Mouse (Mus musculus): ENCODE data around the gene Tgm2. TPM values are rescaled to one million over a fixed set of nuclear protein-coding genes. Genes with fewer than 3 reads are reported as not detected.

The Tgm2 gene
- polyA plus RNA-seq (2015; fragmentation: Nextera tagmentation; extraction: Ambion mirVana), result 218 and 237 TPM in 2 replicates

DNA sequence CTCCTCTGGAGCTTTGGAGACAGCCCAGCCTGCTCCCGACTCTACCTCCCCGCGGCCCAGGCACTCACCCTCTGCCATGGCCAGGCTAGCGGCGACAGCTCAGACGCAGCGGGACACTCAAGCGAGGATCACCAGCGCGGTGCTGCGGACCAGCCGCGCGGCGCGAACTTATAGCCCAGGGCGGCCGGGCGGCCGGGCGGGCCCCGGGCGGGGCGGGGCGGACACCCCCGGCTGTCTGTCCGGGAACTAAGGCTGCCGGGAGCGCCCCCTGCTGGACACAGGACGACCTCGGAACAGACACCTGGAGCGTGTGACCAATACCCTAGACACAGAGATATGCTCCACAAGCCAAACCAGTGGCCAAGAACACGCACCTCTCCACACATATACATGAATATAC is at the start of gene Tgm2:
Tgm2 (minus strand) TSS at position 214 of the 400 bp plus-strand sequence.
- WGBS, result 1% methylated on average over 33 of the region's 33 CpGs
- Histone ChIP-seq H3K4me2 (peak within 1 kb of the TSS; percentile 77), H3K4me1 (peaks cover 52% of the 10 kb centered on the region), H3K9ac (peak within 1 kb of the TSS; percentile 95), H3K27ac (replicated peaks) (peak within 1 kb of the TSS; percentile 99), H3K4me3 (peak within 1 kb of the TSS; percentile 74), H3K27me3 (replicated peaks) (no peaks in the 10 kb centered on the region), H3K36me3 (peaks cover 16% of the 10 kb centered on the region), H3K9me3 (peaks cover 6% of the 10 kb centered on the region)
- ATAC-seq (ENCODE audit: extremely low read depth, insufficient number of reproducible peaks, low FRiP score, low TSS enrichment), result peak; percentile 67

DNA sequence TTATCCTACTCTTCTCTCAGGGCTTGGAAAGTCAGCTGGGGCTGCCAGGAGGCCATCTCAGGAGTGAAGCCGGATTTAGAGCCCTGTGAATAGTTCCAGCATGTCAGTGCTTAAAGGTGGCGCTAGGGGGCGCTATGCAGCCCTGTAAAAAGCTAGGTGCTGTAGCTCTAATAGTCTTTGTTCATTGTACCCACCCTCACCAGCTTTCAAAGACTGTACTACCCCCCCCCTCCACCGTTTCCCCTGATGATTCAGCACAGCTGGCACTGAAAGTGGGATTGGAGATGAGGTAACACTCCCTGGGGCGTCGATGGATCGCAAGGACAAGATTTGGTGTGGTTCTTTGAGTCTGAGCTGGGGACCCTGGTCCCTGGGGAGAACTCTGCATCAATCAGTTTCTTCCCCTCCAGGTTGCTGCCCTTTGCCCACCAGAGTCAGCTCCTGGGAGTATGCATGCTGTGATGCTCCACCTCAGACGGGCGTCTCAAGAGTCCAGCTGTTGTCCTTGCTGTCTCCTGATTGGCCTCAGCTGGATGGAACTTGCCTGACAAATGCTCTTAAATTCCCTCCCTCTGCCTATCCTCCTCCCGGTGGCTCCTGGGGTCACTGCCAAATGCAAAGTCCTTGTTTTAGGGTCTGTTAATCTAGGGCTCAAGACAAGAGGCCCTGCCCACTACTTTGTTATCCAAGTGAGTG is 48.9 kb upstream of the Tgm2 start:
- Histone ChIP-seq H3K27me3 (replicated peaks) (0 out of 2 replicates have a peak, but pooled peaks cover 3% of the 10 kb centered on the region), H3K4me1 (peaks cover 12% of the 10 kb centered on the region), H3K4me2 (no peak overlapping the region), H3K36me3 (no peaks in the 10 kb centered on the region), H3K9ac (no peak overlapping the region), H3K9me3 (no peaks in the 10 kb centered on the region), H3K4me3 (no peak overlapping the region), H3K27ac (replicated peaks) (no peak overlapping the region)
- 25% methylated on average over 10 of the region's 10 CpGs for WGBS
- ATAC-seq (ENCODE audit: extremely low read depth, insufficient number of reproducible peaks, low FRiP score, low TSS enrichment), result no peak

DNA sequence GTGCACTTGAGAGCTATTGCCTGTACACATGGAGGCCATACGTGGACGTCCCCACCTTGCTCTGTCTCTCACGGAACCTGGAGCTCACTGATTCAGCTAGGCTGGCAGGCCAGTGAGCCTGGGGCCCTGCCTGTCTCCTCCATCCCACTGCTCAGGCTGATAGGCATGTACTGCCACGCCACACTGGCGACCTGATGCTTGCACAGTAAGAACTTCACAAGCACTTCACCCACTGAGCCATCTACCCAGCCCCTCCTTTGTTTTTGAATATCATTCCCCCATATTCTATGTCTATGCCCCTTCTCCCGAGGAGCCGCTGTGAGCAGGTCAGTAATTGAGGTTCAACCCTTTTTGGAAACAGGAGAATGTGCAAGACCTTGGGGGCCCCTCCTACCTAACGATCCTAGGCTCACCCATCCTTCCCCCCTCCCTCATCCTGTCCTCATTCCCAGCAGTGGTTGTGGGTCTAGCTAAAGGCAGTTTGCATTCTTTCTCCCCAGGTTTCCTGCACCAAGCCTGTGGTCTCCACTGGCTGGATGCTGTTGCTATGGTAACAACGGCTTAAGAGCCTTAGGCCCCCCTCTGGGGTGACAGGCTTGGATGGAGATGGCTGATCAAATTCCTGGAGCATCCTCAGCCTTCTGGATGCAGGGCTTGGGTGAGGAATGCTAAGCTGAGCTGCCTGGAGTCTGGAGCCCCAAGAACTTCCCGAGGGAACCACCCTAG is 47.5 kb upstream of the Tgm2 start:
- Histone ChIP-seq H3K27me3 (replicated peaks) (0 out of 2 replicates have a peak, but pooled peaks cover 3% of the 10 kb centered on the region), H3K4me1 (peaks cover 12% of the 10 kb centered on the region), H3K36me3 (no peaks in the 10 kb centered on the region), H3K4me3 (no peak overlapping the region), H3K9me3 (no peaks in the 10 kb centered on the region), H3K9ac (no peak overlapping the region), H3K4me2 (no peak overlapping the region), H3K27ac (replicated peaks) (no peak overlapping the region)
- WGBS, result 53% methylated on average over 10 of the region's 10 CpGs
- no peak for ATAC-seq (ENCODE audit: extremely low read depth, insufficient number of reproducible peaks, low FRiP score, low TSS enrichment)

DNA sequence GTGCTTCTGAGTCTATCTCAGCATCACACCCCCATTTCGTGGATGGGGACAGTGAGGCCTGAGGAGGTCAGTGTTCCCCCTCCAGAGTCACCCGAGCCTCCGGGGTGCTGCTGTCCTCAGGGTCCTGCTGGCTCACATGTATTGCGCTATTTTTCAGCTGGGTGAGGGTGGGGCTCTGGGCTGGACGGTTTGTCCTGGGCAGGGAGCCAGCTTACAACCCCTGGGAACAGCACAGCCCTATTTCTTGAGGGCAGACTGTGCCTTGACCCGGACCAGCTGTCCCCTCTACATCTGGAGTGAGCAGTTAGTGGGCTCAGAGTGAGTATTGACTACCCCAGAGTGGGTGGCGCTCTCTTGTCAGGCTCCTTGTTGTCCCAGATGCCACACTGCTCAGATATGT is 44.9 kb upstream of the Tgm2 start:
- Histone ChIP-seq H3K4me1 (peaks cover 12% of the 10 kb centered on the region), H3K27ac (replicated peaks) (no peak overlapping the region), H3K36me3 (no peaks in the 10 kb centered on the region), H3K4me3 (no peak overlapping the region), H3K9ac (0 out of 2 replicates have a peak overlapping the region, but pooled peaks have one; percentile 33), H3K9me3 (no peaks in the 10 kb centered on the region), H3K27me3 (replicated peaks) (0 out of 2 replicates have a peak, but pooled peaks cover 3% of the 10 kb centered on the region), H3K4me2 (no peak overlapping the region)
- no peak for ATAC-seq (ENCODE audit: extremely low read depth, insufficient number of reproducible peaks, low FRiP score, low TSS enrichment)
- WGBS, result 38% methylated on average over 7 of the region's 7 CpGs

DNA sequence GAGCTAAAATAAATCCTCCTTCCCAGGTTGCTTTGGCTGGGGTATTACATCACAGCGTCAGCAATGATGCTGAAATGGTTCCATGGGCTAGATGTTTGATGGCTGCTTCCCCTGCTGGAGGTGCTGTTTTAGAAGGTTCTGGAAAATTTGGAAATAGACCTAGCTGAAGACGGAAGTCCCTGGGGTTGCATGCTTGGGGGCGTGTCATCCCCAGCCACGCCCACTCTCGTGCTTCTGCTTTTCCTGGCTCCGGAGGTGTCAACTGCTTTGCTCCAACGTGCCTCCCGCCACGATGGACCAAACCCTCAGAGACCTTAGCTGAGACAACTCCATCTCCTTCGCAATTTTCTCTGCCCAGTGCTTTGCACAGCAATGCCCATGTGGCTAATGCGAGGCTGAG is 43.2 kb upstream of the Tgm2 start:
- H3K9ac ChIP-seq, result no peak overlapping the region
- no peaks in the 10 kb centered on the region for H3K36me3 ChIP-seq
- no peak overlapping the region for H3K4me3 ChIP-seq
- no peaks in the 10 kb centered on the region for H3K9me3 ChIP-seq
- no peak overlapping the region for H3K4me2 ChIP-seq
- WGBS, result 63% methylated on average over 11 of the region's 11 CpGs
- H3K27me3 ChIP-seq (replicated peaks), result 0 out of 2 replicates have a peak, but pooled peaks cover 3% of the 10 kb centered on the region
- peaks cover 8% of the 10 kb centered on the region for H3K4me1 ChIP-seq
- ATAC-seq (ENCODE audit: extremely low read depth, insufficient number of reproducible peaks, low FRiP score, low TSS enrichment), result no peak
- H3K27ac ChIP-seq (replicated peaks), result no peak overlapping the region

GRCm38 (mm10) chr2:158186206-158186871 is 40.1 kb upstream of the Tgm2 start:
- Histone ChIP-seq H3K9me3 (no peaks in the 10 kb centered on the region), H3K4me2 (no peak overlapping the region), H3K27me3 (replicated peaks) (0 out of 2 replicates have a peak, but pooled peaks cover 3% of the 10 kb centered on the region), H3K9ac (no peak overlapping the region), H3K27ac (replicated peaks) (no peak overlapping the region), H3K4me1 (peaks cover 7% of the 10 kb centered on the region), H3K36me3 (no peaks in the 10 kb centered on the region), H3K4me3 (no peak overlapping the region)
- 77% methylated on average over 11 of the region's 11 CpGs for WGBS
- no peak for ATAC-seq (ENCODE audit: extremely low read depth, insufficient number of reproducible peaks, low FRiP score, low TSS enrichment)

DNA sequence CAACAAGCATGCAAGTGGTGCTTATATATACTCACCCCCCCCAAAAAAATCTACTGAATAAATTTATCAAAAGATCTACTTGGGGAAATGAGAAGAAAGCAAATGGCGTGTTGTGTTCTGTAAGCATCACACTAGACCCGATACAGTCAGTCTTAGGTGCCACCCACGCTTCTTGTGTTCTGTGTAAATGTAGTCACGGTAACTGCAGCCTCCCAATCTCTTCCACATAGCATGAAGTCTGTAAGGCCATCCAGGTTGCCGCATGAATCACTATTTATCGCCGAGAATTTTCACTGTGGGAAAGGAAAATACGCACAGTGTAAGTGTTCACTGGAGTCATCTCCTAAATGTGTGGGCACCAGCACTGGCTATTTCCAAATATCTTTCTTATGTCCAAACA is 37.0 kb upstream of the Tgm2 start:
- no peaks in the 10 kb centered on the region for H3K9me3 ChIP-seq
- ATAC-seq (ENCODE audit: extremely low read depth, insufficient number of reproducible peaks, low FRiP score, low TSS enrichment), result no peak
- peaks cover 19% of the 10 kb centered on the region for H3K4me1 ChIP-seq
- H3K27me3 ChIP-seq (replicated peaks), result no peaks in the 10 kb centered on the region
- H3K4me2 ChIP-seq, result no peak overlapping the region
- H3K36me3 ChIP-seq, result no peaks in the 10 kb centered on the region
- no peak overlapping the region for H3K9ac ChIP-seq
- 82% methylated on average over 8 of the region's 8 CpGs for WGBS
- no peak overlapping the region for H3K27ac ChIP-seq (replicated peaks)
- H3K4me3 ChIP-seq, result no peak overlapping the region

DNA sequence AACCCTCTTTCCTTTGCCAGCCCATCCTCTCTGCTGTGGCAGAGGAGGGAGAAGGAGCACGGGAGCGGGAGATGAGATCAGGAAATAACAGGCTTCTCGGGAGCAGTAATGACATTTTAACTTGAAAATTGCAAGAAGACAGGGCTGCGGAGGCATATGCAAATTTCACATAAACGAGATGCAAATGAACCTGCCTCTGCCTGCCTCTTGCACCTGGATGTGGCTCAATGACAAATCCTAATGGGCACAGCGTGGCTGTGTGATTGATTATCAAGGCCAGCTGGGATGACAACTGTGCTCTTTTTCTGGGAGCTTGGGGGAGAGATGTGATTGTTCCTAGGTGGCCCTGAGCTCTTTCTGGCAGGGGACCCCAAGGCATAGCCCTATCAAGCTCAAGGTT is 35.7 kb upstream of the Tgm2 start:
- no peak overlapping the region for H3K4me3 ChIP-seq
- no peaks in the 10 kb centered on the region for H3K36me3 ChIP-seq
- no peaks in the 10 kb centered on the region for H3K27me3 ChIP-seq (replicated peaks)
- no peak for ATAC-seq (ENCODE audit: extremely low read depth, insufficient number of reproducible peaks, low FRiP score, low TSS enrichment)
- 53% methylated on average over 6 of the region's 6 CpGs for WGBS
- no peaks in the 10 kb centered on the region for H3K9me3 ChIP-seq
- H3K4me1 ChIP-seq, result peaks cover 19% of the 10 kb centered on the region
- no peak overlapping the region for H3K4me2 ChIP-seq
- no peak overlapping the region for H3K27ac ChIP-seq (replicated peaks)
- H3K9ac ChIP-seq, result no peak overlapping the region

DNA sequence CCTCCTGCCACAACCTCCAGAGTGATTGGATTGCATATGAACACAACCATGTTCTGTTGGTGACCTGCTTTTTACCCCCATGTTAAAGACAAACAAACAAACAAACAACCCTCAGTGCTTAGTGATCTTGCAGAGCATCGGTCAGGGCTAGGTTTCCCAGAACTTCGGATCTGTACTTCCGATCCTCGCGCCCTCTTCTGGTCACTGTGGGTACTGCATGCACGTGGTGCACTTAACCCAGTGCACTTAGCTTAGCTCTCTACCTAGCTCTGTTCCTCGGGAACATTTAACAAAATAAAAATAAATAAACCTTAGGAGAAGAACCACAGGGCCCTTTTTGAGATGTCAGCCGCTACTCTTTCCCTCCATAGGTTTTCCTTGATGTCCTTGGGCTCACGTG is 34.6 kb upstream of the Tgm2 start:
- no peak overlapping the region for H3K4me2 ChIP-seq
- H3K4me1 ChIP-seq, result peaks cover 28% of the 10 kb centered on the region
- H3K36me3 ChIP-seq, result no peaks in the 10 kb centered on the region
- no peak overlapping the region for H3K9ac ChIP-seq
- no peak overlapping the region for H3K27ac ChIP-seq (replicated peaks)
- 40% methylated on average over 9 of the region's 9 CpGs for WGBS
- no peak for ATAC-seq (ENCODE audit: extremely low read depth, insufficient number of reproducible peaks, low FRiP score, low TSS enrichment)
- H3K9me3 ChIP-seq, result no peaks in the 10 kb centered on the region
- H3K27me3 ChIP-seq (replicated peaks), result no peaks in the 10 kb centered on the region
- H3K4me3 ChIP-seq, result no peak overlapping the region

DNA sequence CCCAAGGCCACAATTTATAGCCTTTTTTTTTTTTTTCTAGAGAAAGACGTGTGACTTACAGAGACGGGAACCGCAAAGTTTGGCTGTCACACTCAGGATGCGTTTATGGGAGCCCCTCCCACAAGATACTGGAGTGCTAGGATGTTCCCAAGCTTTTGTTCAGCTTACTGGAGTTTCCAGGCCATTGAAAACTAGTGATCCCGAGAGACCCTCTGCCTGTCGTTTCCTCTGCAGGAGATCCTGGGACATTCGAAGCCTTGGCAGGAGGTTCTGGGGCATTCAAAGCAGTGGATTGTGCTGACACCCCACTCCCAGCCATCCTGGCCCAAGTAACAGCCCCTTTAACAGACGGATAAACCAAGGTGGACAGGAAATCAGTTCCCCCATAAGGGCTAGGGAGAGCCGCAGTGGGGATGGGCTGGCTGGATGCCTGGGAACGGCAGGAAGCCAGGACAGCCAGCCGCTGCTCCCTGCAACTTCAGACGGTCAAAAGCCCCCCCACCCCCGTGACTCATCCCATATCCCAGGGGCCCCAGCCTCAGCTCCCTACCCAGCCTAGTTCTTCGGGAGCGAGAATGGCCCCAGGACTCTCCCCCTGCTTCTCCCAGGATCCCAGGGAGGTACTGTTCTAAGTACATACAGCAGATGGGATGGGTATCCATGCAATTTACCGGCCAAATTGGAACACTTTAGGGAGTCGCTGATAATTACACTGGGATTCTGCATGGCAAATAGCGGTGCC is 33.3 kb upstream of the Tgm2 start:
- H3K27me3 ChIP-seq (replicated peaks), result no peaks in the 10 kb centered on the region
- H3K9me3 ChIP-seq, result no peaks in the 10 kb centered on the region
- WGBS, result 17% methylated on average over 18 of the region's 18 CpGs
- H3K4me3 ChIP-seq, result peak overlapping the region; percentile 45
- H3K9ac ChIP-seq, result peak overlapping the region; percentile 76
- H3K4me2 ChIP-seq, result peak overlapping the region; percentile 72
- H3K27ac ChIP-seq (replicated peaks), result peak overlapping the region; percentile 74
- ATAC-seq (ENCODE audit: extremely low read depth, insufficient number of reproducible peaks, low FRiP score, low TSS enrichment), result no peak
- H3K36me3 ChIP-seq, result no peaks in the 10 kb centered on the region
- H3K4me1 ChIP-seq, result peaks cover 41% of the 10 kb centered on the region

All from heart, embryonic 13.5 days (tissue).